Mouse (Mus musculus): ENCODE measurements at regions not wholly inside any gene's neighbourhood (a gene's known extent, or its start where the extent isn't known, plus 50 kb on each side); places are given as distances from the start of the nearest gene placed in this dataset.

GRCm38 (mm10) chr12:105092730-105093440 lies 52.9 kb upstream of the Tcl1b2 start:
- DNase-seq (ENCODE audit: low spot score) (peak; percentile 39), ATAC-seq (ENCODE audit: low FRiP score) (peak; percentile 41)
- peaks cover 19% of the 10 kb centered on the region for H3K4me1 ChIP-seq (replicated peaks; ENCODE audit: control insufficient read depth, insufficient read depth, low read length)
- H3K9me3 ChIP-seq (ENCODE audit: control insufficient read depth, low read length), result no peaks in the 10 kb centered on the region
- no peaks in the 10 kb centered on the region for H3K36me3 ChIP-seq (replicated peaks; ENCODE audit: control insufficient read depth, insufficient read depth)
- 41% methylated on average over 9 of the region's 9 CpGs for WGBS
- peak overlapping the region; percentile 72 for H3K27ac ChIP-seq
- H3K4me3 ChIP-seq (replicated peaks; ENCODE audit: low read length), result no peak overlapping the region
- H3K4me2 ChIP-seq (replicated peaks), result no peak overlapping the region
- H3K9ac ChIP-seq, result no peak overlapping the region
- no peaks in the 10 kb centered on the region for H3K27me3 ChIP-seq (ENCODE audit: control insufficient read depth, insufficient read depth, low read length)

DNA sequence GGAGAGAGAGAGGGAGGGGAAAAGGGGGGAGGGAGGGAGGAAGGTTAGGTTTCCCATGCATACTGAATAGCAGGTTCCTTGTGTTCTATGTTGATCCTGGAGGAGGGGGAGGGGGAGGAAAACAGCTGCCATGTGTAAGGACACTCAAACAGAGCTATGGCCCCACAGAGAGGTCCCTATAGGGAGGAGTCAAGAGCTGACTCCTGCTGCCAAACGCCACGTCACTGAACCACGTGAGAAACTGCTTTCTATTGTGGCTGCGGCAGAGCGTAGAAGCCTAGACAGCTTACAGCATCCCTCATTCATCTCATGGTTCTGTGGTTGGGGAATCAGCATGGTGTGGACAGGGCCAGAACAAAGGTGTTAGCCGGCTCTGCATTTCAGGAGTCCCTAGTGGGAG lies 52.3 kb upstream of the Tcl1b2 start:
- Histone ChIP-seq H3K4me1 (replicated peaks; ENCODE audit: control insufficient read depth, insufficient read depth, low read length) (peaks cover 19% of the 10 kb centered on the region), H3K27me3 (ENCODE audit: control insufficient read depth, insufficient read depth, low read length) (no peaks in the 10 kb centered on the region), H3K4me3 (replicated peaks; ENCODE audit: low read length) (no peak overlapping the region), H3K36me3 (replicated peaks; ENCODE audit: control insufficient read depth, insufficient read depth) (no peaks in the 10 kb centered on the region), H3K4me2 (replicated peaks) (no peak overlapping the region), H3K9ac (no peak overlapping the region), H3K9me3 (ENCODE audit: control insufficient read depth, low read length) (no peaks in the 10 kb centered on the region), H3K27ac (peak overlapping the region; percentile 72)
- ATAC-seq (ENCODE audit: low FRiP score) (peak; percentile 85), DNase-seq (ENCODE audit: low spot score) (peak; percentile 76)
- WGBS, result 19% methylated on average over 6 of the region's 6 CpGs
